In the genomic region with DNA sequence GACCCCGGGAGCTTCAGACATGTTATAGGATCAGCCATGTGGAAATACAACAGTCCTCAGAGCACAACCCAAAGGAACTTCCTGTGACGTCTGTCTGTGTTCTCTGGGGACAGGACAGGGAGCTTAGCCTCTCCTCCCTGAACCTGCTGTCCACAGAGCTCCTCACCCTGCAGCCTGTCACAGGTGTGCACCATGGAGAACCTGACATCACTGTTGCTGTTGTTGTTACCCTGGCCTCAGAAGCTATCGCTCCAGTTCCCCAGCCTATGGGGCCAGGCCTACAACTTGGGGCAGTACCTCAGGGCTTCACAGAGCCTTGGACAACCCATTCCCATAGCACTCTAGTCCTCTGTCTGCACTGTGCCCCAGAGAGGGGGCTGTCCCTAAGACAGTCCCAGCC, we compare ENCODE assay signal across 31 mouse cellular contexts. TPM values are rescaled to one million over a fixed set of nuclear protein-coding genes. Genes with fewer than 3 reads are reported as not detected.
DNase-seq lines count a peak whose midpoint lies in the region; ATAC-seq and TF ChIP-seq lines count a peak whose summit lies in the region.
"Had no signal": no experiment of that assay in that cellular context is flagged by ENCODE, and none has a peak within 500 bp of the region (broad histone marks: within the 10 kb centered on the region; RNA-seq: fewer than 3 reads in every experiment).

No protein-coding gene starts in this region.

- H3K9ac ChIP-seq in forebrain, embryonic 14.5 days (ENCODE audit: low read length): 0 out of 2 replicates have a peak overlapping the region, but pooled peaks have one; percentile 25
- no peak overlapping the region for H3K9ac ChIP-seq in forebrain, embryonic 16.5 days (replicated peaks; ENCODE audit: low read depth, low read length)
- 0 out of 2 replicates have a peak overlapping the region, but pooled peaks have one; percentile 16 for H3K9ac ChIP-seq in heart, embryonic 14.5 days (ENCODE audit: low read length)
- 0 out of 2 replicates have a peak overlapping the region, but pooled peaks have one; percentile 4 for H3K9ac ChIP-seq in heart, postnatal 0 days (replicated peaks; ENCODE audit: low read depth, low read length)
- H3K9ac ChIP-seq: embryonic facial prominence, embryonic 12.5 days; embryonic facial prominence, embryonic 15.5 days; forebrain, embryonic 15.5 days; heart, embryonic 12.5 days; intestine, embryonic 15.5 days had no signal

- TF ChIP-seq CTCF in heart, postnatal 0 days (IDR thresholded peaks at IDR 0.05; ENCODE audit: low read depth): no peak
- no peak for TF ChIP-seq CTCF in left cerebral cortex, adult 2 months (IDR thresholded peaks at IDR 0.05)

- H3K27ac ChIP-seq in forebrain, embryonic 14.5 days (ENCODE audit: low read depth, low read length): no peak overlapping the region
- no peak overlapping the region for H3K27ac ChIP-seq in forebrain, embryonic 16.5 days (ENCODE audit: low read length)
- H3K27ac ChIP-seq in heart, embryonic 14.5 days (replicated peaks in 1 of 2; ENCODE audit: control insufficient read depth in 1 of 2, insufficient read depth in 1 of 2, low read depth in 2 of 2, low read length in 2 of 2): peak overlapping the region in 1 of 2 experiments; percentile 29; a peak in 1 of 4 replicates
- H3K27ac ChIP-seq in heart, postnatal 0 days (ENCODE audit: low read depth): no peak overlapping the region; the same call in 1 of the 2 replicates
- H3K27ac ChIP-seq in left cerebral cortex, adult 2 months: peak overlapping the region; percentile 60
- H3K27ac ChIP-seq: embryonic facial prominence, embryonic 12.5 days; embryonic facial prominence, embryonic 15.5 days; forebrain, embryonic 15.5 days; heart, adult 2 months; intestine, embryonic 15.5 days had no signal

- no peak overlapping the region for H3K4me3 ChIP-seq in forebrain, embryonic 14.5 days (ENCODE audit: low read depth, low read length)
- no peak overlapping the region for H3K4me3 ChIP-seq in forebrain, embryonic 16.5 days (replicated peaks; ENCODE audit: low read length)
- no peak overlapping the region for H3K4me3 ChIP-seq in heart, embryonic 14.5 days (ENCODE audit: control insufficient read depth in 1 of 2, insufficient read depth in 1 of 2, low read depth in 1 of 2, low read length in 2 of 2)
- H3K4me3 ChIP-seq in heart, postnatal 0 days (ENCODE audit: low read depth, low read length): no peak overlapping the region
- H3K4me3 ChIP-seq in left cerebral cortex, adult 2 months: no peak overlapping the region
- H3K4me3 ChIP-seq: embryonic facial prominence, embryonic 12.5 days; embryonic facial prominence, embryonic 15.5 days; forebrain, embryonic 15.5 days; heart, adult 2 months; heart, embryonic 12.5 days; intestine, embryonic 15.5 days had no signal

- H3K4me1 ChIP-seq in forebrain, embryonic 14.5 days (ENCODE audit: control insufficient read depth, insufficient read depth, low read length): peaks cover 3% of the 10 kb centered on the region; the same call in 1 of the 2 replicates
- H3K4me1 ChIP-seq in forebrain, embryonic 16.5 days (replicated peaks; ENCODE audit: control insufficient read depth, insufficient read depth, low read length): peaks cover 9% of the 10 kb centered on the region; the same call in 1 of the 2 replicates
- peaks cover 37 to 51% of the 10 kb centered on the region in 2 experiments for H3K4me1 ChIP-seq in heart, embryonic 14.5 days (ENCODE audit: control insufficient read depth in 2 of 2, insufficient read depth in 2 of 2, low read length in 2 of 2)
- peaks cover 39% of the 10 kb centered on the region for H3K4me1 ChIP-seq in heart, postnatal 0 days (ENCODE audit: control insufficient read depth, insufficient read depth)
- H3K4me1 ChIP-seq: embryonic facial prominence, embryonic 12.5 days; intestine, embryonic 15.5 days had no signal

- WGBS in forebrain, embryonic 14.5 days: 79% methylated on average over 3 of the region's 3 CpGs
- WGBS in forebrain, embryonic 16.5 days: 82% methylated on average over 3 of the region's 3 CpGs
- WGBS in heart, embryonic 14.5 days: 87% methylated on average over 3 of the region's 3 CpGs
- 85% methylated on average over 3 of the region's 3 CpGs for WGBS in heart, postnatal 0 days

- no peak for DNase-seq in forebrain, embryonic 14.5 days (ENCODE audit: low spot score)
- DNase-seq in heart, postnatal 14 days: no peak
- DNase-seq in heart, postnatal 0 days (ENCODE audit: low spot score): no peak
- DNase-seq in heart, adult 8-10 months (ENCODE audit: low spot score): no peak
- no peak for DNase-seq in left cerebral cortex, adult 2 months (ENCODE audit: extremely low spot score in 1 of 2, low spot score in 2 of 2)
- DNase-seq in left cerebral cortex, adult 11 months (ENCODE audit: low spot score): no peak
- DNase-seq: cerebellum, adult 11 months; cerebellum, adult 2 months; cerebellum, adult 9-11 months; cerebellum, postnatal 25 days; kidney, adult 11 months; kidney, adult 8-10 months had no signal

- H3K36me3 ChIP-seq in forebrain, embryonic 14.5 days (ENCODE audit: control insufficient read depth, insufficient read depth, low read length): 0 out of 2 replicates have a peak, but pooled peaks cover 4% of the 10 kb centered on the region
- no peaks in the 10 kb centered on the region for H3K36me3 ChIP-seq in forebrain, embryonic 16.5 days (ENCODE audit: control insufficient read depth, insufficient read depth)
- H3K36me3 ChIP-seq in heart, embryonic 14.5 days (ENCODE audit: control insufficient read depth, insufficient read depth, low read length): no peaks in the 10 kb centered on the region
- H3K36me3 ChIP-seq in heart, postnatal 0 days (replicated peaks; ENCODE audit: control insufficient read depth, insufficient read depth, low read length): no peaks in the 10 kb centered on the region
- H3K36me3 ChIP-seq: embryonic facial prominence, embryonic 12.5 days; embryonic facial prominence, embryonic 15.5 days; forebrain, embryonic 15.5 days; G1E; heart, embryonic 12.5 days; intestine, embryonic 15.5 days had no signal

- ATAC-seq in forebrain, embryonic 14.5 days: no peak
- no peak for ATAC-seq in forebrain, embryonic 16.5 days
- ATAC-seq in heart, embryonic 14.5 days (ENCODE audit: insufficient number of reproducible peaks, insufficient read depth, low FRiP score, low read depth): no peak
- no peak for ATAC-seq in heart, postnatal 0 days (ENCODE audit: insufficient read depth, low read depth)
- ATAC-seq: forebrain, embryonic 15.5 days; hindbrain, embryonic 16.5 days; intestine, embryonic 15.5 days had no signal

- H3K4me2 ChIP-seq in forebrain, embryonic 14.5 days (ENCODE audit: low read length): no peak overlapping the region
- H3K4me2 ChIP-seq in forebrain, embryonic 16.5 days (ENCODE audit: low read length): no peak overlapping the region
- H3K4me2 ChIP-seq in heart, embryonic 14.5 days (ENCODE audit: low read length): no peak overlapping the region
- no peak overlapping the region for H3K4me2 ChIP-seq in heart, postnatal 0 days (ENCODE audit: low read depth, low read length)
- H3K4me2 ChIP-seq: embryonic facial prominence, embryonic 12.5 days; embryonic facial prominence, embryonic 15.5 days; forebrain, embryonic 15.5 days; heart, embryonic 12.5 days; intestine, embryonic 15.5 days had no signal

- no peaks in the 10 kb centered on the region for H3K27me3 ChIP-seq in forebrain, embryonic 14.5 days (replicated peaks; ENCODE audit: control insufficient read depth, insufficient read depth, low read length)
- H3K27me3 ChIP-seq in forebrain, embryonic 16.5 days (replicated peaks; ENCODE audit: control insufficient read depth, insufficient read depth, low read length): no peaks in the 10 kb centered on the region
- 0 out of 2 replicates have a peak, but pooled peaks cover 3% of the 10 kb centered on the region for H3K27me3 ChIP-seq in heart, embryonic 14.5 days (ENCODE audit: control insufficient read depth, insufficient read depth, low read length)
- no peaks in the 10 kb centered on the region for H3K27me3 ChIP-seq in heart, postnatal 0 days (ENCODE audit: control insufficient read depth, insufficient read depth, low read length)
- H3K27me3 ChIP-seq: embryonic facial prominence, embryonic 12.5 days; forebrain, embryonic 15.5 days; intestine, embryonic 15.5 days had no signal

- intact Hi-C loops in heart, postnatal 14 days (cut with DNase I): loop anchor here (5.0 kb wide), 1 partner anchor 210 kb away; no protein-coding TSS in a partner anchor
- intact Hi-C loops in left cerebral cortex, adult 2 months (cut with DNase I): loop anchor here (5.0 to 10.0 kb wide), 2 partner anchors 495 to 883 kb away; no protein-coding TSS in a partner anchor

- H3K9me3 ChIP-seq in forebrain, embryonic 14.5 days (replicated peaks; ENCODE audit: control insufficient read depth, low read length): no peaks in the 10 kb centered on the region
- H3K9me3 ChIP-seq in forebrain, embryonic 16.5 days (ENCODE audit: control insufficient read depth, low read length): no peaks in the 10 kb centered on the region
- H3K9me3 ChIP-seq in heart, embryonic 14.5 days (ENCODE audit: control insufficient read depth, low read length): no peaks in the 10 kb centered on the region
- no peaks in the 10 kb centered on the region for H3K9me3 ChIP-seq in heart, postnatal 0 days (replicated peaks; ENCODE audit: control insufficient read depth, low read length)
- H3K9me3 ChIP-seq: embryonic facial prominence, embryonic 12.5 days; embryonic facial prominence, embryonic 15.5 days; forebrain, embryonic 15.5 days; heart, embryonic 12.5 days; intestine, embryonic 15.5 days had no signal

- no peak for TF ChIP-seq EP300 in heart, postnatal 0 days (IDR thresholded peaks at IDR 0.05; ENCODE audit: low read depth)

RNA-seq across cellular contexts. Expression of a gene that starts 33.7 kb away (rescaled TPM):
- 0.20 and 0.30 TPM in 2 replicates for polyA plus RNA-seq in forebrain, embryonic 14.5 days (2014; fragmentation: Nextera tagmentation; extraction: Ambion mirVana)
- 0.38 TPM in 1 of 2 replicates, not detected in the other for polyA plus RNA-seq in forebrain, embryonic 16.5 days (2015; fragmentation: Nextera tagmentation; extraction: Ambion mirVana)
- 0.44 and 1.0 TPM in 2 replicates for polyA plus RNA-seq in heart, embryonic 14.5 days (2014; fragmentation: Nextera tagmentation; extraction: Ambion mirVana)
- total RNA-seq in heart, postnatal 14 days (2021): not detected
- 1.5 TPM in 1 of 2 replicates, not detected in the other for total RNA-seq in heart, postnatal 0 days (2014; rRNA removed; ENCODE audit: low replicate concordance)
- polyA plus RNA-seq in heart, postnatal 0 days (2015; fragmentation: Nextera tagmentation; extraction: Ambion mirVana): 0.10 and 0.20 TPM in 2 replicates
- not detected for total RNA-seq in heart, adult 8-10 months (2022)
- not detected for total RNA-seq in left cerebral cortex, adult 2 months (2021)
- total RNA-seq: adrenal gland, adult 2 months; adrenal gland, postnatal 14 days; adrenal gland, postnatal 4 days; common myeloid progenitor, adult 5-6 weeks; G1E; gastrocnemius, adult 18-20 months; gastrocnemius, postnatal 14 days; heart, adult 2 months; heart, postnatal 4 days had no signal
- polyA plus RNA-seq: adrenal gland, adult 2 months; forebrain, embryonic 11.5 days; G1E; hindbrain, embryonic 11.5 days; hindbrain, embryonic 16.5 days had no signal
